Mouse (Mus musculus) cerebellum, adult 2 months (tissue): ENCODE data around the gene Adcy10.

Experiments
- CTCF ChIP-seq: fragments of 200-500 bp; IDR thresholded peaks from 2 replicates; pipeline ENCODE4 v1.5.1; 2011; ENCODE audit warnings: low read depth, mild to moderate bottlenecking, control low read depth, low read length, moderate library complexity, borderline replicate concordance; ENCODE audit not compliant: insufficient read depth
- POLR2A ChIP-seq: fragments of 200-500 bp; IDR thresholded peaks from 2 replicates; pipeline ENCODE4 v1.6.1; 2011; ENCODE audit warnings: low read length, control low read depth, borderline replicate concordance; ENCODE audit not compliant: insufficient read depth

DNA sequence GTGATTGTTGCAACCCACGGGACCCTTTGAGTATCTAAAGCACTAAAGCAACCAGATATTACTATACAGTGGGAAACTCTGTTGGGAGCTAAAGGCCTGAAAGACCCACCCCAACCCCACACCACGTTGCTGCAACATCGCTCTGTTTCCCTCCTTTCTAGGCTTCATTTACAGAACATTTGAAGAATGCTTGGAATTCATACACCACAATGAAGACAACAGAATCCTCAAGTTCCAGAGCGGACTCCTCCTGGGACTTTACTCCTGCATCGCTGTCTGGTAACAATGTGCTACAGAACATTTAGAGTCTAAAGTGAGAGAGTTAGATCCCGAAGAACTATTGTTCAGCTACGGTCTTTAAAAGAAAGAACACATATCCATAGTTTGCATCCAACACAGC lies 82.5 kb downstream of the Adcy10 start:
- TF ChIP-seq CTCF (no peak), POLR2A (no peak)
